Mouse (Mus musculus): ENCODE data around the gene Lrch1. TPM values are rescaled to one million over a fixed set of nuclear protein-coding genes. Genes with fewer than 3 reads are reported as not detected.

Lrch1 gene
- polyA plus RNA-seq, 2 experiments: 2.7 to 3.4 TPM

DNA sequence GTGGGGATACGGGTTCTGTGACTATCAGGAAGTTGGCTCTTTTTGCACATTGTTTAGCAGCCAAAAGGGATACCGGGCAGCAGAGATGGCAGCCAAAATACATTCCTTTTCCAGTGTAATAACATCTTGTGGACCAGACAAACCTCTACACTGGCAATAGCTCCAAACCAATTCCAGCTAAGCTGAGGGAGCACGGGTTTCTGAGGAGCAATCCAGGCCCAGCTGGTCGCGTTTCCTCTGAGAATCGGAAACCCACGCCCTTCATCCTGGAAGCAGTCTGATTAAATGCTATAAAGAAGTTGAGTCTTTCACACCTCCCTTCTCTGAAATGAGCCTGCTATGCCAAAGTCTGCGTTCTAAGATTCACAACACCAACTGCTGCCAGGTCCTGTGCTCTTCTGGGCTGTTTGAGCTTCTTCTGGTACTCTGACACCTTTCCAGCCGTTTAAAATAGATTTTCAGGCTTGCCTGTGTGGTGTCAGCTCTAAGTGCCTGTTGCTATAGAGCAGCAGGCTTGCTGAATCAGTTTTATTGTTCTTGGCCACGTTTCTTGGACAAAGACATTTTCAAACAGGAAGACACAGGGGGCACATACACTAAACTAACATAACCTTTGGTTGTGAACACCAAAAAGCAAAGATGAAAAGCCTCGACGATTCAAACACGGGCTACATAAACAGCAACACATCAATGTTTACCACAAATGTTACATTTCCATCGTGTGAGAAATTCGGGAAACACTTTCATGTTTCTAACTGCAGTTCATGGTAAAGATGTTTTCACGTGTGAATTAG lies 94.5 kb downstream of the Lrch1 start:
- Histone ChIP-seq H3K4me3 (ENCODE audit: insufficient read depth in 1 of 2, low read depth in 2 of 2, low read length in 2 of 2) (no peak overlapping the region), H3K36me3 (replicated peaks; ENCODE audit: control insufficient read depth, insufficient read depth, low read depth) (no peaks in the 10 kb centered on the region), H3K27ac (no peak overlapping the region), H3K4me1 (replicated peaks; ENCODE audit: control insufficient read depth in 2 of 2, insufficient read depth in 2 of 2, low read length in 1 of 2) (peaks cover 0 to 2% of the 10 kb centered on the region in 2 experiments; a peak in 1 of 4 replicates), H3K27me3 (ENCODE audit: control insufficient read depth, insufficient read depth, low read length) (no peaks in the 10 kb centered on the region), H3K9ac (replicated peaks) (no peak overlapping the region), H3K4me2 (ENCODE audit: low read depth) (no peak overlapping the region), H3K9me3 (ENCODE audit: control insufficient read depth, low read length) (no peaks in the 10 kb centered on the region)
- TF ChIP-seq CTCF (IDR thresholded peaks at IDR 0.05; ENCODE audit: low read depth) (no peak), EP300 (IDR thresholded peaks at IDR 0.05; ENCODE audit: low read depth) (no peak)
- 60% methylated on average over 16 of the region's 16 CpGs for WGBS (ENCODE audit: insufficient replicate concordance)
- DNase-seq (ENCODE audit: low read depth in 3 of 3, low spot score in 3 of 3): no peak
- ATAC-seq (ENCODE audit: insufficient read depth): no peak

DNA sequence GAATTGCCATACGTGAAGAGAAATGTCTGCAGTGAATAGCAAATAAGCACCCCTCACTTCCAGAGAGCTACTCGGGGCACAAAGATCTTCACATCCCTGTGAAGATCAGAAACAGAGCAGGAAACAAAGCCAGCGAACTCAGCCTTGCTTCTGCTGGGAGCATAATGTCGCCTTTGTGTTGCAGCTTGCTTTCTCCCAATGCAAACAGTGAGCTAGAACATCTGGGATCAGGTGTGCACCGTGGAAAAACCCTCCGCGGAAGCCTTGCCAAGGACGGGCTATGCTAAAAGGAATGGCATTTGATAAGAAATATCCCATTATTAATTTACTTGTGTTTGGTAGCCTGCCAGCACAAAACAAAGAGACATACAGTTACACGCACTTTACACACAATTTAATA lies 95.8 kb downstream of the Lrch1 start:
- no peaks in the 10 kb centered on the region for H3K36me3 ChIP-seq (replicated peaks; ENCODE audit: control insufficient read depth, insufficient read depth, low read depth)
- H3K4me3 ChIP-seq (ENCODE audit: insufficient read depth in 1 of 2, low read depth in 2 of 2, low read length in 2 of 2): no peak overlapping the region
- H3K9ac ChIP-seq (replicated peaks): no peak overlapping the region
- ATAC-seq (ENCODE audit: insufficient read depth) (no peak), DNase-seq (ENCODE audit: low read depth in 3 of 3, low spot score in 3 of 3) (no peak)
- no peaks in the 10 kb centered on the region for H3K9me3 ChIP-seq (ENCODE audit: control insufficient read depth, low read length)
- H3K4me1 ChIP-seq (replicated peaks; ENCODE audit: control insufficient read depth in 2 of 2, insufficient read depth in 2 of 2, low read length in 1 of 2): peaks cover 0 to 10% of the 10 kb centered on the region in 2 experiments; a peak in 3 of 4 replicates
- no peak for TF ChIP-seq CTCF (IDR thresholded peaks at IDR 0.05; ENCODE audit: low read depth)
- no peak for TF ChIP-seq EP300 (IDR thresholded peaks at IDR 0.05; ENCODE audit: low read depth)
- no peak overlapping the region for H3K27ac ChIP-seq
- no peaks in the 10 kb centered on the region for H3K27me3 ChIP-seq (ENCODE audit: control insufficient read depth, insufficient read depth, low read length)
- 74% methylated on average over 9 of the region's 9 CpGs for WGBS (ENCODE audit: insufficient replicate concordance)
- H3K4me2 ChIP-seq (ENCODE audit: low read depth): no peak overlapping the region

DNA sequence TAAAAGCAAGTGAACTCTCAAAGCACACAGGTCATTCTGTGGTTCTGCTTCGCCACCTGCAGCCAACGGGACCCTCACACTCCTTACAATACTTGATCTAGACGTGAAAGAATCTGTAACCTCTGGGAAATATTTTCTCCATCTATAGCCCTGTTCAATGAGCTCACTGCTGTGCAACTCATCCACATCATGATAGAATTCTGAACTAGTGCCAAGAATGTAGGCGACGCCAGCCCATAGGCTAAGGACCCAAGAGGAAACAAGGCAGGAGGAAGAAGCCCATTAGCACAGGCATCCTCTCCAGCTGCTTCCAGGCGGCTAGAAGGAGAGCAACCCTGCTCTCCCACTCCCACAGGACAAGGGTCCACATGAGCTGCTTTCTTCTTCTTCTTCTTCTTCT lies 98.7 kb downstream of the Lrch1 start:
- ATAC-seq (ENCODE audit: insufficient read depth): no peak
- WGBS (ENCODE audit: insufficient replicate concordance): 60% methylated on average over 6 of the region's 6 CpGs

DNA sequence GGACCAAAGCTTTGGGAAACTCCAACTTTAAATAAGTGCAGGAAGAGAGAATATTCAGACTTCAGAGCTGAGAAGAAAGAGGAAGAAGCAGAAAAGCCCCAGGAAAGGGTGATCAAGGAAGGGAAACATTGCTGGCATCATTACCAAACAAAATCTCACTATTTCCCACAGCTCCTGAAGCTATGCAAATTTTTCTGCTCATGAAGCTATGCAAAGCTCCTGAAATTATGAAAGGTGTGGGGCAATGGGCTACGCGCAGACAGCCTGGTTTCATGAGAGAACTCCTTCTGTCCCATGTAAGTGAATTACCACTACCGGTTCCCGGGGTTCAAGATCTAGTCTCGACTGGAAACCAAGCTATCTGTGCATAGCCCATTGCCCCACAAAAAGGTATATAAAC lies 99.5 kb downstream of the Lrch1 start:
- TF ChIP-seq EP300 (IDR thresholded peaks at IDR 0.05; ENCODE audit: low read depth) (no peak), CTCF (IDR thresholded peaks at IDR 0.05; ENCODE audit: low read depth) (no peak)
- Histone ChIP-seq H3K4me3 (ENCODE audit: insufficient read depth in 1 of 2, low read depth in 2 of 2, low read length in 2 of 2) (no peak overlapping the region), H3K9me3 (ENCODE audit: control insufficient read depth, low read length) (no peaks in the 10 kb centered on the region), H3K9ac (replicated peaks) (no peak overlapping the region), H3K27ac (no peak overlapping the region), H3K36me3 (replicated peaks; ENCODE audit: control insufficient read depth, insufficient read depth, low read depth) (no peaks in the 10 kb centered on the region), H3K4me2 (ENCODE audit: low read depth) (no peak overlapping the region), H3K27me3 (ENCODE audit: control insufficient read depth, insufficient read depth, low read length) (no peaks in the 10 kb centered on the region), H3K4me1 (replicated peaks; ENCODE audit: control insufficient read depth in 2 of 2, insufficient read depth in 2 of 2, low read length in 1 of 2) (peaks cover 0 to 17% of the 10 kb centered on the region in 2 experiments; a peak in 3 of 4 replicates)
- 73% methylated on average over 5 of the region's 5 CpGs for WGBS (ENCODE audit: insufficient replicate concordance)
- no peak for ATAC-seq (ENCODE audit: insufficient read depth)
- DNase-seq (ENCODE audit: low read depth in 3 of 3, low spot score in 3 of 3): no peak

More for the DNA sequence above, 98.7 kb downstream of the Lrch1 start:
- H3K9ac ChIP-seq (replicated peaks): no peak overlapping the region
- H3K27me3 ChIP-seq (ENCODE audit: control insufficient read depth, insufficient read depth, low read length): no peaks in the 10 kb centered on the region
- H3K9me3 ChIP-seq (ENCODE audit: control insufficient read depth, low read length): no peaks in the 10 kb centered on the region
- no peak for DNase-seq (ENCODE audit: low read depth in 3 of 3, low spot score in 3 of 3)
- H3K4me2 ChIP-seq (ENCODE audit: low read depth): no peak overlapping the region
- peaks cover 0 to 19% of the 10 kb centered on the region in 2 experiments; a peak in 3 of 4 replicates for H3K4me1 ChIP-seq (replicated peaks; ENCODE audit: control insufficient read depth in 2 of 2, insufficient read depth in 2 of 2, low read length in 1 of 2)
- TF ChIP-seq CTCF (IDR thresholded peaks at IDR 0.05; ENCODE audit: low read depth): no peak
- no peak for TF ChIP-seq EP300 (IDR thresholded peaks at IDR 0.05; ENCODE audit: low read depth)
- no peak overlapping the region for H3K4me3 ChIP-seq (ENCODE audit: insufficient read depth in 1 of 2, low read depth in 2 of 2, low read length in 2 of 2)
- no peak overlapping the region for H3K27ac ChIP-seq
- no peaks in the 10 kb centered on the region for H3K36me3 ChIP-seq (replicated peaks; ENCODE audit: control insufficient read depth, insufficient read depth, low read depth)

DNA sequence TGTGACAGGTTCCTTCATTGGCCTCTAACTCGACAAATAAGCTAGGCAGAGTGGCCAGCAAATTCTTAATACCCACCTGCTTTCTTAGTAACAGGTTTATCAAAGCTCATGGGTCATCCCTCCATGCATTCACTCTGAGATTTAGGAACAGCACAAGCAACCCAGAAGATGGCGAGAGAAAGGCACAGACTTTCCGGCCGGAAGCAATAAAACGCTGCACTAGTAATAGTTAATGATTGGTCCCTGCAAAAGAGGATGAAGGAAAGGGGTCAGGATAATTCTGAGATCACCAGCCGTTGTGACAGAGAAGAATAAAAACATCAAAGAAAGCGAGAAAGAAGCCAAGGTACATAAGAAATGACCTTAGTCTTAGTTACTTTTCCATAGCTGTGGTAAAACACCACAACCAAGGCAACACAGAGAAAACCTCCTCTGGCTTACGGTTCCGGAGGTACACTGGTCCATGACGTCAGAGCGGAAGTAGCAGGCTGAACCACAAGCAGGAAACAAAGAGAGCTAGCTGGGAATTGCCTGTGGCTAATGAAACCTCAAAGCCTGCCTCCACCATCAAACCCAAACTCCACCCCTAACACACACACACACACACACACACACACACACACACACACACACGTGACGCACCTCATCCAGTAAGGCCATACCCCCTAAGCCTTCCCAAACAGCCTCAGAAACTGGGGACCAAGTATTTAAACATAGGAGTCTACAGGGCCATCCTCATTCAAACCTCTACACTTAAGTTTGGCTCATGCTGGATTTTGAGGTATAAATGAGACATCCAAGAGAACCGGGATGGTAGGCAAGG lies 100.2 kb downstream of the Lrch1 start:
- peak; percentile 51; the same call in 1 of the 2 replicates for ATAC-seq (ENCODE audit: insufficient read depth)
- TF ChIP-seq CTCF (IDR thresholded peaks at IDR 0.05; ENCODE audit: low read depth): no peak
- no peak for TF ChIP-seq EP300 (IDR thresholded peaks at IDR 0.05; ENCODE audit: low read depth)
- H3K9me3 ChIP-seq (ENCODE audit: control insufficient read depth, low read length): no peaks in the 10 kb centered on the region
- H3K36me3 ChIP-seq (replicated peaks; ENCODE audit: control insufficient read depth, insufficient read depth, low read depth): no peaks in the 10 kb centered on the region
- no peak overlapping the region for H3K9ac ChIP-seq (replicated peaks)
- peak overlapping the region; percentile 21 to 35; a peak in 3 of 4 replicates for H3K4me3 ChIP-seq (ENCODE audit: insufficient read depth in 1 of 2, low read depth in 2 of 2, low read length in 2 of 2)
- no peak overlapping the region for H3K27ac ChIP-seq
- H3K4me1 ChIP-seq (replicated peaks; ENCODE audit: control insufficient read depth in 2 of 2, insufficient read depth in 2 of 2, low read length in 1 of 2): peaks cover 0 to 17% of the 10 kb centered on the region in 2 experiments; a peak in 3 of 4 replicates
- H3K4me2 ChIP-seq (ENCODE audit: low read depth): peak overlapping the region; percentile 56
- 20% methylated on average over 14 of the region's 14 CpGs for WGBS (ENCODE audit: insufficient replicate concordance)
- DNase-seq (ENCODE audit: low read depth in 3 of 3, low spot score in 3 of 3): peak; percentile 24 to 46 (median 35)
- no peaks in the 10 kb centered on the region for H3K27me3 ChIP-seq (ENCODE audit: control insufficient read depth, insufficient read depth, low read length)

All from liver, embryonic 14.5 days (tissue).